Mouse (Mus musculus): ENCODE measurements around the gene Vrtn.

DNA sequence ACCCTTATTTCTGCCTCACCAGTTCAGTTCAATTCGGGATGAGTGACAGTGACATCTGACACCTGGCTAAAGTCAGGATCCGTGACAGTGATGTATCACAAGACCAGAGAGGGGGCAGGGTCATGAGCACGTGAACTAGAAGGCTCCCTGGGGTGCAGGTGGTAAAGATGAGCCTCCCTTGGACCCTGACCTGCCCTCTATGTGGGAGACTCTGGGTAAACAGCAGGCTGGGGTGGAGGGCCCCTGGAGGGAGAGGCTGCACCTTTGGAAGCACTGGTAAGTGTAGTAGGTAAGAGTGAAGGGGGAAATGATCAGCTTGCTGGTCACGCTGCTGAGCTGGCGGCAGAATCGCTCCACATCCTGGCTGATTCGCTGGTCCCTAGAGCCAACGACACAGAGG lies 28.3 kb upstream of the Vrtn start:
- TF ChIP-seq CTCF (IDR thresholded peaks at IDR 0.05; ENCODE audit: low read depth, low read length) (no peak), GATA2 (IDR thresholded peaks at IDR 0.05; ENCODE audit: borderline replicate concordance, low read depth, low read length) (no peak), GATA1 (IDR thresholded peaks at IDR 0.05; ENCODE audit: borderline replicate concordance, low read length) (no peak), POLR2AphosphoS5 (IDR thresholded peaks at IDR 0.05; ENCODE audit: insufficient replicate concordance, low read depth, low read length) (no peak)
